ENCODE assay signal across 22 mouse cellular contexts in genomic region chr2:143056736-143057135, GRCm38 (mm10). TPM values are rescaled to one million over a fixed set of nuclear protein-coding genes. Genes with fewer than 3 reads are reported as not detected.
DNase-seq lines count a peak whose midpoint lies in the region.
"Had no signal": no experiment of that assay in that cellular context is flagged by ENCODE, and none has a peak within 500 bp of the region (broad histone marks: within the 10 kb centered on the region; RNA-seq: fewer than 3 reads in every experiment).

No protein-coding gene starts in this region.

- peak; percentile 30 to 66 for DNase-seq in layer of hippocampus, adult 18-20 months (ENCODE audit: low spot score in 2 of 2)
- no peak for DNase-seq in layer of hippocampus, postnatal 25 days (ENCODE audit: extremely low spot score in 1 of 2, low spot score in 1 of 2)
- peak; percentile 15 for DNase-seq in adipocyte (ENCODE audit: low spot score)
- peak; percentile 11 to 37 for DNase-seq in layer of hippocampus, adult 8-10 months (ENCODE audit: low spot score in 2 of 2)
- peak; percentile 28 to 85 for DNase-seq in left cerebral cortex, postnatal 14 days (ENCODE audit: low spot score in 2 of 2)
- DNase-seq in adrenal gland, postnatal 4 days (ENCODE audit: low spot score in 2 of 2): no peak
- DNase-seq in B cell, adult 2 months: no peak
- DNase-seq: adrenal gland, postnatal 10 days; cerebellum, adult 8-10 months; cerebellum, postnatal 36 days; embryo, embryonic 11 days; gastrocnemius, postnatal 25 days; heart, adult 18-20 months; heart, postnatal 10 days; kidney, adult 9 months; kidney, postnatal 36 days; liver; lung, postnatal 4 days; right cerebral cortex, postnatal 14 days; thymus, postnatal 25 days had no signal

- intact Hi-C loops in left cerebral cortex, postnatal 14 days (cut with DNase I): no loop called here

RNA-seq across cellular contexts. Expression of gene Snrpb2, which starts 6.1 kb away (rescaled TPM):
- 10 to 100 TPM; 37.8 to 39.7 TPM for total RNA-seq in layer of hippocampus, adult 18-20 months (2021)
- 10 to 100 TPM; 35.6 to 41.2 TPM for total RNA-seq in layer of hippocampus, postnatal 25 days (2021)
- 10 to 100 TPM; 36.1 to 40.8 (median 37.4) TPM for total RNA-seq in layer of hippocampus, adult 8-10 months (2022)
- total RNA-seq in left cerebral cortex, postnatal 14 days (2021): 10 to 100 TPM; 47.7 to 48.7 TPM
- 10 to 100 TPM; 64.6 to 65.3 TPM for total RNA-seq in adrenal gland, postnatal 4 days (2021)

RNA-seq across cellular contexts. Expression of gene Otor, which starts 21.5 kb away (rescaled TPM):
- under 1 TPM in 1 of 2 experiments, not detected in 1; 0.45 TPM for total RNA-seq in layer of hippocampus, adult 18-20 months (2021)
- not detected for total RNA-seq in layer of hippocampus, postnatal 25 days (2021)
- total RNA-seq in layer of hippocampus, adult 8-10 months (2022): not detected
- total RNA-seq in left cerebral cortex, postnatal 14 days (2021): not detected
- total RNA-seq in adrenal gland, postnatal 4 days (2021): not detected
- total RNA-seq: adrenal gland, postnatal 10 days; gastrocnemius, postnatal 25 days; heart, adult 18-20 months; heart, postnatal 10 days; MEL; neutrophil, adult 5-6 weeks had no signal

Comparison
In these comparisons a context has a peak if more than half of its experiments do, and no peak if none do; other contexts are left out.
1. DNase-seq: peak in layer of hippocampus, adult 18-20 months (2 of 2), adipocyte (single experiment), layer of hippocampus, adult 8-10 months (2 of 2) and left cerebral cortex, postnatal 14 days (2 of 2); none in layer of hippocampus, postnatal 25 days (0 of 2), adrenal gland, postnatal 4 days (0 of 2) and B cell, adult 2 months (0 of 2).